17 mouse cellular contexts compared by ENCODE assay signal in the genomic region with DNA sequence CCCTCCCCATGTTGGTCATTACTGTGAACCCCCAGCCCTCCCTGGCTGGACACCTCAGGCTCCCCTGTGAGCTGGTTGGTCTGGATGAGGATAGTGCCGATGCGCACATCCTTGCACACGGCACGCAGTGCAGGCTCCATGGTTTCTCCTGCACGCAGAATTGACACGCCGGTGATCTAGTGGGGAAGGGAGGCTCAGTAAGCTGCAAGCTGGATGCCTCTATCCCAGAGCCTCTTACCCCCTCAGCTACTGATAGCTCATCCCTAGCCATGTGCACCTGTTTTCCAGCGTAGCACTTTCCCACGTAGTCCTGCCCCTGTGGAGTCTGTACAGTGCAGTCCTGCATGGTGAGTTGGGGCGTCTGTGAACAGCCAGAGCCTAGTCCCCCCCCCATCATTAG. TPM values are rescaled to one million over a fixed set of nuclear protein-coding genes. Genes with fewer than 3 reads are reported as not detected.
DNase-seq lines count a peak whose midpoint lies in the region; ATAC-seq and TF ChIP-seq lines count a peak whose summit lies in the region.
"Had no signal": no experiment of that assay in that cellular context is flagged by ENCODE, and none has a peak within 500 bp of the region (broad histone marks: within the 10 kb centered on the region; RNA-seq: fewer than 3 reads in every experiment).

No protein-coding gene starts in this region.

- H3K4me3 ChIP-seq in liver, embryonic 11.5 days (ENCODE audit: low read depth, low read length) = no peak overlapping the region
- no peak overlapping the region for H3K4me3 ChIP-seq in liver, embryonic 12.5 days
- H3K4me3 ChIP-seq in E14TG2a.4 (replicated peaks; ENCODE audit: low read length) = 0 out of 2 replicates have a peak overlapping the region, but pooled peaks have one; percentile 1
- no peak overlapping the region for H3K4me3 ChIP-seq in limb, embryonic 10.5 days
- H3K4me3 ChIP-seq: embryonic facial prominence, embryonic 12.5 days; forebrain, embryonic 13.5 days; hindbrain, embryonic 10.5 days had no signal

- no peak for ATAC-seq in liver, embryonic 11.5 days (replicated peaks; ENCODE audit: low FRiP score)
- no peak for ATAC-seq in liver, embryonic 12.5 days
- ATAC-seq: forebrain, embryonic 13.5 days had no signal

- no peak overlapping the region for H3K27ac ChIP-seq in liver, embryonic 11.5 days (ENCODE audit: low read depth, low read length)
- H3K27ac ChIP-seq in liver, embryonic 12.5 days = no peak overlapping the region
- no peak overlapping the region for H3K27ac ChIP-seq in limb, embryonic 10.5 days
- H3K27ac ChIP-seq: embryonic facial prominence, embryonic 12.5 days; forebrain, embryonic 13.5 days; hindbrain, embryonic 10.5 days; hindbrain, embryonic 14.5 days had no signal

- peaks cover 5% of the 10 kb centered on the region for H3K36me3 ChIP-seq in liver, embryonic 11.5 days (ENCODE audit: control insufficient read depth, insufficient read depth, low read length)
- H3K36me3 ChIP-seq in liver, embryonic 12.5 days = peaks cover 34% of the 10 kb centered on the region
- peaks cover 14% of the 10 kb centered on the region; the same call in 1 of the 2 replicates for H3K36me3 ChIP-seq in E14TG2a.4 (ENCODE audit: insufficient read depth, low read length)
- peaks cover 20% of the 10 kb centered on the region for H3K36me3 ChIP-seq in limb, embryonic 10.5 days

- DNase-seq in heart, adult 11 months = peak; percentile 89
- no peak for DNase-seq in heart, adult 9 months (ENCODE audit: low spot score in 2 of 2)
- peak; percentile 25 for DNase-seq in liver, embryonic 11.5 days (ENCODE audit: low spot score)
- peak; percentile 25 for DNase-seq in limb, embryonic 10.5 days (ENCODE audit: low spot score)
- DNase-seq in right cerebral cortex, postnatal 4 days = no peak
- DNase-seq in gastrocnemius, postnatal 36 days = no peak
- DNase-seq: adrenal gland, adult 8-10 months; adrenal gland, postnatal 36 days; cerebellum, adult 11 months; heart, postnatal 10 days had no signal

- WGBS in liver, embryonic 11.5 days = 90% methylated on average over 10 of the region's 10 CpGs
- WGBS in liver, embryonic 12.5 days (ENCODE audit: insufficient replicate concordance) = 91% methylated on average over 10 of the region's 10 CpGs
- WGBS in limb, embryonic 10.5 days = 94% methylated on average over 10 of the region's 10 CpGs

- no peak overlapping the region for H3K9ac ChIP-seq in liver, embryonic 11.5 days (ENCODE audit: low read depth, low read length)
- H3K9ac ChIP-seq in liver, embryonic 12.5 days = no peak overlapping the region
- H3K9ac ChIP-seq: embryonic facial prominence, embryonic 12.5 days; forebrain, embryonic 13.5 days; hindbrain, embryonic 14.5 days had no signal

- TF ChIP-seq CTCF in E14TG2a.4 (conservative IDR thresholded peaks at IDR 0.05; ENCODE audit: low read length) = no peak

- peaks cover 18% of the 10 kb centered on the region for H3K4me1 ChIP-seq in liver, embryonic 11.5 days (replicated peaks; ENCODE audit: control insufficient read depth, insufficient read depth, low read length)
- H3K4me1 ChIP-seq in liver, embryonic 12.5 days = peaks cover 54% of the 10 kb centered on the region
- peaks cover 14% of the 10 kb centered on the region; the same call in 1 of the 2 replicates for H3K4me1 ChIP-seq in E14TG2a.4 (replicated peaks; ENCODE audit: low read depth, low read length)
- peaks cover 3% of the 10 kb centered on the region; the same call in 1 of the 2 replicates for H3K4me1 ChIP-seq in limb, embryonic 10.5 days
- H3K4me1 ChIP-seq: embryonic facial prominence, embryonic 12.5 days; forebrain, embryonic 13.5 days had no signal

- no peaks in the 10 kb centered on the region for H3K27me3 ChIP-seq in liver, embryonic 11.5 days (replicated peaks; ENCODE audit: control insufficient read depth, insufficient read depth, low read length)
- H3K27me3 ChIP-seq in liver, embryonic 12.5 days (replicated peaks) = no peaks in the 10 kb centered on the region
- H3K27me3 ChIP-seq in E14TG2a.4 (ENCODE audit: insufficient read depth, low read length) = no peaks in the 10 kb centered on the region
- H3K27me3 ChIP-seq in limb, embryonic 10.5 days (ENCODE audit: low read depth, poor library complexity, severe bottlenecking) = no peaks in the 10 kb centered on the region
- H3K27me3 ChIP-seq: embryonic facial prominence, embryonic 12.5 days; forebrain, embryonic 13.5 days had no signal

- no peaks in the 10 kb centered on the region for H3K9me3 ChIP-seq in liver, embryonic 11.5 days (ENCODE audit: control insufficient read depth, low read length)
- no peaks in the 10 kb centered on the region for H3K9me3 ChIP-seq in liver, embryonic 12.5 days (replicated peaks)
- H3K9me3 ChIP-seq in E14TG2a.4 (ENCODE audit: low read length) = no peaks in the 10 kb centered on the region
- H3K9me3 ChIP-seq in limb, embryonic 10.5 days (replicated peaks) = no peaks in the 10 kb centered on the region
- H3K9me3 ChIP-seq: embryonic facial prominence, embryonic 12.5 days; forebrain, embryonic 13.5 days; G1E; hindbrain, embryonic 10.5 days had no signal

- intact Hi-C loops in gastrocnemius, postnatal 36 days (cut with DNase I) = loop anchor here (5.0 kb wide), 3 partner anchors 33 to 158 kb away; a partner anchor contains a TSS

- no peak overlapping the region for H3K4me2 ChIP-seq in liver, embryonic 11.5 days
- no peak overlapping the region for H3K4me2 ChIP-seq in liver, embryonic 12.5 days
- H3K4me2 ChIP-seq: embryonic facial prominence, embryonic 12.5 days; forebrain, embryonic 13.5 days; hindbrain, embryonic 14.5 days had no signal

RNA-seq across cellular contexts. Expression of a gene that starts 14.8 kb away (rescaled TPM):
- polyA plus RNA-seq in liver, embryonic 11.5 days (2014; fragmentation: Nextera tagmentation; extraction: Ambion mirVana) = 44.5 and 51.2 TPM in 2 replicates
- 30.7 and 32.7 TPM in 2 replicates for polyA plus RNA-seq in liver, embryonic 12.5 days (2016; fragmentation: Nextera tagmentation; extraction: Ambion mirVana)
- 36.6 and 44.1 TPM in 2 replicates for polyA plus RNA-seq in limb, embryonic 10.5 days (2016; fragmentation: Nextera tagmentation; extraction: Ambion mirVana)
- total RNA-seq in gastrocnemius, postnatal 36 days (2021) = 10 to 100 TPM; 24.8 to 27.3 TPM

RNA-seq across cellular contexts. Expression of a gene that starts 21.8 kb away (rescaled TPM):
- polyA plus RNA-seq in liver, embryonic 11.5 days (2014; fragmentation: Nextera tagmentation; extraction: Ambion mirVana) = 63.0 and 68.5 TPM in 2 replicates
- 45.6 and 48.2 TPM in 2 replicates for polyA plus RNA-seq in liver, embryonic 12.5 days (2016; fragmentation: Nextera tagmentation; extraction: Ambion mirVana)
- 79.4 and 80.5 TPM in 2 replicates for polyA plus RNA-seq in limb, embryonic 10.5 days (2016; fragmentation: Nextera tagmentation; extraction: Ambion mirVana)
- total RNA-seq in gastrocnemius, postnatal 36 days (2021) = 10 to 100 TPM; 23.0 to 29.8 TPM

RNA-seq across cellular contexts. Expression of a gene that starts 22.7 kb away (rescaled TPM):
- polyA plus RNA-seq in liver, embryonic 11.5 days (2014; fragmentation: Nextera tagmentation; extraction: Ambion mirVana) = 31.2 and 33.9 TPM in 2 replicates
- 22.2 and 23.4 TPM in 2 replicates for polyA plus RNA-seq in liver, embryonic 12.5 days (2016; fragmentation: Nextera tagmentation; extraction: Ambion mirVana)
- polyA plus RNA-seq in limb, embryonic 10.5 days (2016; fragmentation: Nextera tagmentation; extraction: Ambion mirVana) = 37.5 and 57.7 TPM in 2 replicates
- total RNA-seq in gastrocnemius, postnatal 36 days (2021) = 10 to 100 TPM; 15.3 to 19.7 TPM

RNA-seq across cellular contexts. Expression of a gene that starts 29.2 kb away (rescaled TPM):
- polyA plus RNA-seq in liver, embryonic 11.5 days (2014; fragmentation: Nextera tagmentation; extraction: Ambion mirVana) = 6.2 and 6.8 TPM in 2 replicates
- 2.8 and 3.0 TPM in 2 replicates for polyA plus RNA-seq in liver, embryonic 12.5 days (2016; fragmentation: Nextera tagmentation; extraction: Ambion mirVana)
- 12.0 and 17.2 TPM in 2 replicates for polyA plus RNA-seq in limb, embryonic 10.5 days (2016; fragmentation: Nextera tagmentation; extraction: Ambion mirVana)
- total RNA-seq in gastrocnemius, postnatal 36 days (2021) = 1 to 10 TPM in 1 of 2 experiments, under 1 TPM in 1; 0.69 to 1.0 TPM

RNA-seq across cellular contexts. Expression of a gene that starts 49.6 kb away (rescaled TPM):
- polyA plus RNA-seq in liver, embryonic 11.5 days (2014; fragmentation: Nextera tagmentation; extraction: Ambion mirVana) = 61.1 and 65.6 TPM in 2 replicates
- polyA plus RNA-seq in liver, embryonic 12.5 days (2016; fragmentation: Nextera tagmentation; extraction: Ambion mirVana) = 43.6 and 45.0 TPM in 2 replicates
- polyA plus RNA-seq in limb, embryonic 10.5 days (2016; fragmentation: Nextera tagmentation; extraction: Ambion mirVana) = 86.6 and 97.6 TPM in 2 replicates
- total RNA-seq in gastrocnemius, postnatal 36 days (2021) = 10 to 100 TPM; 43.3 to 43.9 TPM

Comparison
In these comparisons a context has a peak if more than half of its experiments do, and no peak if none do; other contexts are left out.
1. DNase-seq: peak in heart, adult 11 months (single experiment), liver, embryonic 11.5 days (single experiment) and limb, embryonic 10.5 days (single experiment); none in heart, adult 9 months (0 of 2), right cerebral cortex, postnatal 4 days (single experiment) and gastrocnemius, postnatal 36 days (0 of 2).